Mouse (Mus musculus): ENCODE data around the gene Macrod2. TPM values are rescaled to one million over a fixed set of nuclear protein-coding genes. Genes with fewer than 3 reads are reported as not detected.

Gene Macrod2
- total and polyA plus RNA-seq, 2 experiments from 2014 or later: 5.5 to 17.4 TPM

- Histone ChIP-seq H3K4me3 (ENCODE audit: low read depth, low read length) (no peak overlapping the region), H3K4me2 (ENCODE audit: low read depth, low read length) (no peak overlapping the region), H3K36me3 (replicated peaks; ENCODE audit: control insufficient read depth, insufficient read depth, low read length) (no peaks in the 10 kb centered on the region), H3K9ac (replicated peaks; ENCODE audit: low read depth, low read length) (no peak overlapping the region), H3K4me1 (ENCODE audit: control insufficient read depth, insufficient read depth) (no peaks in the 10 kb centered on the region), H3K9me3 (replicated peaks; ENCODE audit: control insufficient read depth, low read length) (no peaks in the 10 kb centered on the region), H3K27ac (ENCODE audit: low read depth) (no peak overlapping the region), H3K27me3 (ENCODE audit: control insufficient read depth, insufficient read depth, low read length) (no peaks in the 10 kb centered on the region)
- DNase-seq (ENCODE audit: low spot score): no peak
- WGBS: 73% methylated on average over 9 of the region's 9 CpGs
- TF ChIP-seq CTCF (IDR thresholded peaks at IDR 0.05; ENCODE audit: low read depth) (no peak), EP300 (IDR thresholded peaks at IDR 0.05; ENCODE audit: low read depth) (no peak)
- ATAC-seq (ENCODE audit: insufficient read depth, low read depth): no peak
Measured at GRCm38 (mm10) chr2:141507929-141508897, 1113.1 kb downstream of the Macrod2 start.

DNA sequence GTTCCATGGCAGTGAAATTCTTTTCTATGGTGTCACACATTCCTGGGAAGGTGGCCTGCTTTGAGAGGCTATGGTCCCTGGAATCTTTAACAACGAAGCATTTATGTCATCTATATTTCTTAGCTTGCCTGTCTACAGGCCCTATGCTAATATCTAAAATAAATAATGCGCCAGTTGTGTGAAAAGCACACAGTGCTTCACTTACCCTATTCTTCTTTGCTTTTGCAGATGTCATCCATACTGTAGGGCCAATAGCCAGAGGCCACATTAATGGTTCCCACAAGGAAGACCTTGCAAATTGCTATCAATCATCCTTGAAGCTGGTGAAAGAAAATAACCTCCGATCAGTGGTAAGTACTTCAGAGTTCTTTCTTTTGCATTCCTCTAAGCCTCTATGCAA lies 1119.9 kb downstream of the Macrod2 start:
- TF ChIP-seq CTCF (IDR thresholded peaks at IDR 0.05; ENCODE audit: low read depth) (no peak), EP300 (IDR thresholded peaks at IDR 0.05; ENCODE audit: low read depth) (no peak)
- no peak for DNase-seq (ENCODE audit: low spot score)
- Histone ChIP-seq H3K9me3 (replicated peaks; ENCODE audit: control insufficient read depth, low read length) (no peaks in the 10 kb centered on the region), H3K4me2 (ENCODE audit: low read depth, low read length) (no peak overlapping the region), H3K4me3 (ENCODE audit: low read depth, low read length) (no peak overlapping the region), H3K27ac (ENCODE audit: low read depth) (no peak overlapping the region), H3K4me1 (ENCODE audit: control insufficient read depth, insufficient read depth) (no peaks in the 10 kb centered on the region), H3K9ac (replicated peaks; ENCODE audit: low read depth, low read length) (no peak overlapping the region), H3K27me3 (ENCODE audit: control insufficient read depth, insufficient read depth, low read length) (no peaks in the 10 kb centered on the region), H3K36me3 (replicated peaks; ENCODE audit: control insufficient read depth, insufficient read depth, low read length) (no peaks in the 10 kb centered on the region)
- 62% methylated on average over 3 of the region's 3 CpGs for WGBS
- no peak for ATAC-seq (ENCODE audit: insufficient read depth, low read depth)

GRCm38 (mm10) chr2:141522081-141522480 lies 1127.0 kb downstream of the Macrod2 start:
- H3K9ac ChIP-seq (replicated peaks; ENCODE audit: low read depth, low read length): no peak overlapping the region
- DNase-seq (ENCODE audit: low spot score) (no peak), ATAC-seq (ENCODE audit: insufficient read depth, low read depth) (no peak)
- no peak overlapping the region for H3K4me2 ChIP-seq (ENCODE audit: low read depth, low read length)
- H3K9me3 ChIP-seq (replicated peaks; ENCODE audit: control insufficient read depth, low read length): no peaks in the 10 kb centered on the region
- H3K4me3 ChIP-seq (ENCODE audit: low read depth, low read length): no peak overlapping the region
- H3K36me3 ChIP-seq (replicated peaks; ENCODE audit: control insufficient read depth, insufficient read depth, low read length): no peaks in the 10 kb centered on the region
- H3K27me3 ChIP-seq (ENCODE audit: control insufficient read depth, insufficient read depth, low read length): no peaks in the 10 kb centered on the region
- no peak overlapping the region for H3K27ac ChIP-seq (ENCODE audit: low read depth)
- TF ChIP-seq CTCF (IDR thresholded peaks at IDR 0.05; ENCODE audit: low read depth): no peak
- no peak for TF ChIP-seq EP300 (IDR thresholded peaks at IDR 0.05; ENCODE audit: low read depth)
- no peaks in the 10 kb centered on the region for H3K4me1 ChIP-seq (ENCODE audit: control insufficient read depth, insufficient read depth)
- 62% methylated on average over 4 of the region's 4 CpGs for WGBS

GRCm38 (mm10) chr2:141545877-141546276 lies 1150.8 kb downstream of the Macrod2 start:
- H3K27me3 ChIP-seq (ENCODE audit: control insufficient read depth, insufficient read depth, low read length): no peaks in the 10 kb centered on the region

DNA sequence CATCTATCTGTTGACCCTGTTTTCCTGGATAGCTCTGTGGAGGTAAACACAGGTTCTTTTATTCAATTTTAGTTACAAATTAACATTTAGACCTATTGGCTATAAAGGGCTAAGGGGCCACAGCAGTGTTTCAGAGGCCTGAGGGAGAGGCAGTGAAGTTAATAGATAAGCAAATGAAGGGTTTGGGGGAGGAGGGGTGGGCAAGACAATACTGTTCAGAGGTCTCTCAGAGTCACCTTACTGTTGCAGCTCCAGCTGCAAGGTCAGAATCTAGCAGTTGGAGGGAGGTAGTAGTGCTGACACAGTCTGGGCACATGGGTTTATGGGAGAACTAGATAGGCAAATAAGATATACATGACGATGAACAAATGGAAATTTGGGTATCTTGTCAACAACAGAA lies 1156.6 kb downstream of the Macrod2 start:
- DNase-seq (ENCODE audit: low spot score): no peak
- Histone ChIP-seq H3K4me1 (ENCODE audit: control insufficient read depth, insufficient read depth) (no peaks in the 10 kb centered on the region), H3K4me2 (ENCODE audit: low read depth, low read length) (no peak overlapping the region), H3K4me3 (ENCODE audit: low read depth, low read length) (no peak overlapping the region), H3K36me3 (replicated peaks; ENCODE audit: control insufficient read depth, insufficient read depth, low read length) (no peaks in the 10 kb centered on the region), H3K9me3 (replicated peaks; ENCODE audit: control insufficient read depth, low read length) (no peaks in the 10 kb centered on the region), H3K9ac (replicated peaks; ENCODE audit: low read depth, low read length) (no peak overlapping the region), H3K27me3 (ENCODE audit: control insufficient read depth, insufficient read depth, low read length) (no peaks in the 10 kb centered on the region), H3K27ac (ENCODE audit: low read depth) (no peak overlapping the region)
- 68% methylated on average over 1 of the region's 1 CpGs for WGBS
- no peak for ATAC-seq (ENCODE audit: insufficient read depth, low read depth)
- no peak for TF ChIP-seq EP300 (IDR thresholded peaks at IDR 0.05; ENCODE audit: low read depth)
- no peak for TF ChIP-seq CTCF (IDR thresholded peaks at IDR 0.05; ENCODE audit: low read depth)

More at GRCm38 (mm10) chr2:141545877-141546276, 1150.8 kb downstream of the Macrod2 start:
- Histone ChIP-seq H3K4me3 (ENCODE audit: low read depth, low read length) (no peak overlapping the region), H3K27ac (ENCODE audit: low read depth) (no peak overlapping the region), H3K9me3 (replicated peaks; ENCODE audit: control insufficient read depth, low read length) (no peaks in the 10 kb centered on the region), H3K4me2 (ENCODE audit: low read depth, low read length) (no peak overlapping the region), H3K36me3 (replicated peaks; ENCODE audit: control insufficient read depth, insufficient read depth, low read length) (no peaks in the 10 kb centered on the region), H3K4me1 (ENCODE audit: control insufficient read depth, insufficient read depth) (no peaks in the 10 kb centered on the region), H3K9ac (replicated peaks; ENCODE audit: low read depth, low read length) (no peak overlapping the region)
- DNase-seq (ENCODE audit: low spot score): no peak
- TF ChIP-seq EP300 (IDR thresholded peaks at IDR 0.05; ENCODE audit: low read depth) (no peak), CTCF (IDR thresholded peaks at IDR 0.05; ENCODE audit: low read depth) (no peak)
- no peak for ATAC-seq (ENCODE audit: insufficient read depth, low read depth)
